Mouse (Mus musculus) layer of hippocampus, postnatal 10 days (tissue): ENCODE results near the gene Frmd4a. TPM values are rescaled to one million over a fixed set of nuclear protein-coding genes. Genes with fewer than 3 reads are reported as not detected.
A peak's percentile ranks its signal among the peaks of the same experiment; 100 is the strongest.
"Not testable (repeated sequence)": the region's sequence is repeated elsewhere in the genome, so short reads cannot be mapped to it uniquely, and the experiment has no call there.

Experiments used
- DNase-seq, 2 experiments: peaks; one replicate each; pipeline ENCODE4 v3.0.0; 2021; ENCODE audit warnings: low spot score in 2 of 2
- total RNA-seq, 2 experiments: library from RNA; stranded (reverse); gene quantifications; 2 replicates each; pipeline ENCODE4 v1.2.3; 2021

Frmd4a gene
- total RNA-seq, 2 experiments from 2014 or later = 114 to 128 TPM

DNA sequence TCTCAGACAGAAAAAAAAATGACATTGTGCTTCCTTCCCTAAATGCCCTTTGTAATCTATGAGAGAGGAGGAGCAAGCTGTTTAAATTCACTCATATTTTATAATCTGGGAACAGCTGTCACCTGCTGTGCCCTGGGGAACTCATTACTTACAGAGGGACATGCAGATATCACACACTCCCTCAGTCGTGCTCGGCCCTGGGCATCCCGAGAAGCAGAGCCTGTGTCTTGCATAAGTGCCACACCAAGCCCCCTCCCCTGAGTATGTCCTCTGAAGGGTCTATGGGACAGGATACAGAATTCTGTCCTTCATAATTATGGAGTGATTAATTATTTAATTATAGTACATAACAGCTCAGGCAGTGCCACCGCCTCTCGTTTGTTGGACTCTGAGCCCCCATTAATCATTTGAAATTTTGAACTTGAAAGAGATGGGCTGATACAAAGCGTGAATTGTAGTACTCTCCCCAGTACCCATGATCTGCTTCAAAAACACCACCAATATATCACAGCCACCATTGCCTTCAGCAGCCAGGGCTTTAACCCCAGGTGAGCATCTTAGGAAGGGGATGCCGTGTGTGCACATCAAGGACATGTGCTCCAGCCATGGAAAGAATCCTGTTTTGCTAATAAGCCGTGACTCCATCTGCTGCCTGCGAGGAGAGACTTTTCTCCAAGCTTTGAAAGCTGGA is 177.0 kb downstream of the Frmd4a start:
- DNase-seq = no peak

DNA sequence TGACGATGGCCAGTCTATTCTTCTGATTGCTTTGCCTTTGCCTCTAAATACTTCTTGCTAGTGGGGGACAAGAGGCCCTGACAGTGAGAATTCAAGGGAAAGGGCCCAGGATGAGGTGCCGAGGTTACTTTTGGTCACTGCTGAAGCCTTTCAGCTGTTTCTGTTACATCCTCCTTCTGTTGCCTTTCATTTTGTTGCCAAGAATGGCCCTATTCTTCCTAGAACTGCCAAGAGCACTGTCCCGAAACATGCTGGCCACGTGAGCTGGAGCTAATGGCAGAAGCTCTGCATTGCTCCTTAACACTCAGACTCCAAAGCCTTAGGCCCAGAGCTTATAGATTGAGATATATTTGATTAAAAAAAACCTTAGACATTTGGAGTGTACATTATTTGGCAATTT is 178.5 kb downstream of the Frmd4a start:
- no peak for DNase-seq

DNA sequence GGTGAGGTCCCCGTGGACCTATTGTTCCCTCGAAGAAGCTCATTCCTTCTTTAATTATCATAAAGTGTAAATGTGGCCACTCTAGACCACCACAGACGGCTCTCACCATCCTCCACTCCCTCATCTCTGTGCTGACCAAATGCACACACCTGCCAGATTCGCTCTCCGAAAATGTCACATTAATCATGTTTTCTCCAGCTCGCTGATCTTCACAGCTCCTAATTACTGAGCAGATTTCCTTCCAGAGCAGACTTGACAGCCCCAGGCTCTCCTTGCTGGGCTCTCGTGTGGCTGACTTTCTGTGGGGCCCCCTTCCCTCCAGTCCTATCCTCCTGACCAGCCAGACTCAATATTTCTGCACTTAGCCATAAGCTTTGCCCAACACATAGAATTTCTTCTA is 191.7 kb downstream of the Frmd4a start:
- no peak for DNase-seq

DNA sequence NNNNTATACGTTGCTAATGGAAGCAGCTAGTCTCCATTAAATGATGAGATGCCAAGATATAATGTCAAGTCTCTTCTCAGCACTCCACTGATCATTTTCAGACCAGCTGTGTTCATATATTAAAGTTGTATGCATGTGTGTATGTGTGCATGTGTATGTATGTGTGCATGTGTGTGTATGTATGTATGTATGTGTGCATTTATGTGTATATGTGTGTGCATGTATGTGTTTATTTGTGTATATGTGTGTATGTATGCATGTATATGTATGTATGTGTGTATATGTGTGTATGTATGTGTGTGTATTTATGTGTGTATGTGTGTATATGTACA is 204.9 kb downstream of the Frmd4a start:
- DNase-seq = no peak

DNA sequence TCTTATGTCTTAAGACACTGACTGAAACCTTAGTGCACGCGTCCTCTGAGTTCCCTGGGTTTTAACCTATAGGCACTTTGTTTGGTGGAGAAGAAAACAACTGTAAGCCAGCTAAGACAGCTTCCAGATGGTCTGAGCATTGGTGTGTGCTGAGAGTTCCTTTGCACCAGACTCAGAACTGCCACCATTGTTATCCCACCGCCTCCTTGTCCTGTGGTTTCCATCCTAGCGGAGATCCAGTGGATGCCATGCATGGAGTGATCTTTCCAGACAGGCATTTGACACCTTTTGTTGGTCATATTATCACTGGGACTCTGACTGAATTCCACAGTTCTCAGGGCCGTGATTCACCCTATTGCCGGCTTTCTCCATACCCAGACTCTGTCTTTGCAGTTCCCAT is 205.8 kb downstream of the Frmd4a start:
- DNase-seq = no peak

DNA sequence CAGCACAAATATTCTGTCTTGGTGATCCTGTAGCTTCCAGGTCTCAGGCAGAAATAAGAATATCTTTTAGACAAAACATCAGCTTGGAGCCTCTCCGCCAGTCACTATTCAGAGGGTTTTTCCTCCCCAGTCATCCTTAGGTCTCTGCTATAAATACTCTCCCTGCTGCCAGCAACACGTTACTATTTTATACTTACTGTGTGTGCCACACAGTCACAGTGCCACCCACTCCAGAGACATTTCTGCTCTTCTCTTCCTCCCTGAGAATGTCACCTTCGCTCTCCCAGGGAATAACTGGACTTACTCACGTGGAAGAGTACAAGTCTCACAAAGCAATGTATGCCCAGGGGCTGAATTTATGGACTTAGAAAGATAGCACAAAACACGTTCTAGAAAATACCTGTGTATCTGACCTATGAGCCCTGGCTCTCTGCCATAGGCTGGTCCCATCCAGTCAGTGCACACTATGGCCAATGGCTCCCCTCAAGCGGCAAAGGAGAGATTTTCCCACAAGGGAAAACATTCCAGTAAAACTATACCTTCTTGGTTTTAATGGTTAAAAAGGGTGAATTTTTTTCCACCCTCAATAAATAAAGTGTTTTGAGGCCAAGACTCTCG is 209.5 kb downstream of the Frmd4a start:
- no peak for DNase-seq

GRCm38 (mm10) chr2:4227563-4227962 is 210.0 kb downstream of the Frmd4a start:
- no peak for DNase-seq

- no peak for DNase-seq
Measured at GRCm38 (mm10) chr2:4228510-4228909, 211.0 kb downstream of the Frmd4a start.

GRCm38 (mm10) chr2:4232335-4232734 is 214.8 kb downstream of the Frmd4a start:
- no peak for DNase-seq

- DNase-seq = peak in 1 of 2 experiments; percentile 16
Measured at GRCm38 (mm10) chr2:4232761-4233322, 215.3 kb downstream of the Frmd4a start.

GRCm38 (mm10) chr2:4237686-4238085 is 220.2 kb downstream of the Frmd4a start:
- DNase-seq = no peak

DNA sequence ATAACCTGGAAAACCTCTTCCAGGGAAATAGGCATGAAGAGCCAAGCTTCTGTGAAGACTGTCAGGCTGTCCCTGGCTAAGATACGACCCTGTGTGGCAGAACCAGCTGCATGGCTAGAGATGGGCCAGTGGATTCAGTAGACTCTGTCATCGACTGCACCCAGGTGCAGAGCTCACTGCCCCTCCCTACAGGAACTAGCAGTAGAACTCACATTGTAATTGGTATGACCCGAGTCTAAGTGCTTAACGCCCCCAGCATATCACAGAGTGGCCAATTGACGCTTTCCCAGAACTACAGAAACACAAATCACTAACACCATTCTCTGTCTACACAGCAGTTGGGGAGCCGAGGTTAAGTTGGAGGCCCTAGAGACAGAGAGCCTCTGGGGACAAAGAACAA is 232.2 kb downstream of the Frmd4a start:
- DNase-seq = no peak

DNA sequence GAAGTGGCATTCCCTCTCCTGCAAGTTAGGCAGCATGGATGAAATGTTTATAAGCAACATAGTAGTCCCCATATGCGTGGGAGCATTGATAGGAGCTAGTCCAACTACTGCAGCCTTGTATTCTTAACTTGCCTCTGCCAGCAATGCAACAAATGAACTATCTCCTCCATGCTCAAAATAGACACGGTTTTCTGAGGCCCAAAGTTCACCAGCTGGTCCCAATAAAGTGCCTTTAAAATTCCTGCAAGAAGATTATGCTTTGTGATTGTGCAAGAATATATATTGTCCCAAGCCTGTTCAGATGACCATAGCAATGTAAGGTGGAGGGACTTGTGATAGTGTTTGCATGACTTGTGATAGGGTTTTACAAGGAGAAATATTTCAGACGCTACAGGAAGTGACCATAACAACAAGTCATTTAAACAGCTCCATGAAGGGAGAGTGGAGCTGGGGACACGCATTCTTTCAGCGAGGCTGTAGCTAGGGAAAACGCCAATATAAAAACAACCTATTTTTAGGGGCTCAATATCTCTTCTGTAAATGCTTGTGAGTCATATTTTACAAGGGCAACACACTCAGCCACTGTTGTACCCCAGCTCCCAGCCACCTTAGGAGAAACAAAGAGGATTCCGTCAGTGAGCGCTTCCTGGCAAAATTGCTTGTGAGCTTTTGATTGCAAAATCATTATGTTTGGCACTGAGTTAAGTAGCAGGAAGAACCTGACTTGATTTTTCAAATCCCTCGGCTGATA is 235.2 kb downstream of the Frmd4a start:
- DNase-seq = no peak

- peak; percentile 45 to 47 for DNase-seq
Measured at GRCm38 (mm10) chr2:4253348-4253747, 235.8 kb downstream of the Frmd4a start.

DNA sequence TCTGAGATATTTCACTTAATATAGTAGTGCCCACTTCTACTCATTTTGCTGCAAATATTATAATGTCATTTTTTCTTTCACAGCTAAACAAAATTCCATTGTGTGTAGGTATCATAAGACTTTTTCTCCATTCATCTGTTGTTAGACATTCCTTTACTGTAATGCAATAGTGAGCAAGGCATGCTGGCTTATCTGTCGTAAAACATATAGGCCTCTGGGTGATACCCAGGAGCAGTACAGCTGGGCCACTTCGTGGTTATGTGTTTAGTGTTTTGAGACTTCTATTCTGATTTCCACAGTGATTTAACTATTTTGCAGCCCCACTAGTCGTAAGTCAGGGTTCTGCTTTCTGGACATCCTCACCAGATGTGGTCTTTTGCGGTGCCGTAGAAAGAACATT is 236.6 kb downstream of the Frmd4a start:
- DNase-seq = no peak

- no peak for DNase-seq
Measured at GRCm38 (mm10) chr2:4256242-4256641, 238.7 kb downstream of the Frmd4a start.

- no peak for DNase-seq
Measured at GRCm38 (mm10) chr2:4257604-4258003, 240.1 kb downstream of the Frmd4a start.

GRCm38 (mm10) chr2:4258803-4259202 is 241.3 kb downstream of the Frmd4a start:
- DNase-seq = not testable (repeated sequence)

GRCm38 (mm10) chr2:4260324-4261058 is 243.0 kb downstream of the Frmd4a start:
- DNase-seq = no peak

DNA sequence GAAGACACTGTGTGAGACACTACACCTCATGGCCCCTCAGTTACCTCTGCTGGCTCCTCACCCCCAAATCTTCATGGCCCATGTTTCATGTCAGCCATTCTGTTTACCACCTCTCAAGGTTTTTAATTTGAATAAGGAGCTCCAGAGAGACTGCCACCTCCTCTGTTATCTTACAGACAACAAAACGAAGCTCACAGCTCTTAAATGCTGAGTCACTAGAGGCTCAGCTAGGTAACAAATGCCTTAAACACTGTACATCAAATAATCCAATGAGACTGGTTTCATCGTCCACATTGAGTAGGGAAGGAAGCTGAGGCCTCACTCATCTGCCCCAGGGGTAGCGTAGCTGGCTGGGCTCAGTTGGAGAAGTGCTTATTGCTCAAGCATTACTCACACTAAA is 245.2 kb downstream of the Frmd4a start:
- no peak for DNase-seq

DNA sequence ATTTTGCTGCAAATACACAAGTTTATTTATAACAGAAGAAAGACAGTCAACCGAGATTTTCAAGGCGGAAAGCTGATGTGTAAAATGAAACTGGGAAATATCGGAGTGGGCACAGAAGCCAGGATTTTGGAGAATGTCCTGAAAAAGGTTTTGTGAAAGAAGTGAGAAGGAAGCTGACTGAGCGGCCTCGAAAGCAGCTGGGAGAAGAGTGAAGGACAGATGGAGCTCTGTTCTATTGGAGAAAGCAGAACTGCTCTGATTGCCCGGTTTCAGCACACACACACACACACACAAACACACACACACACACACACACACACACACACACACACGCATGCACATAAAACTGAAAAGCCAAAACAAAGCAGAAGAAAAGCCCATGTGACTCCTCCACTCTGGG is 249.9 kb downstream of the Frmd4a start:
- peak in 1 of 2 experiments; percentile 35 for DNase-seq
